Mouse (Mus musculus) effector memory CD4-positive, alpha-beta T cell, adult 7 months (primary cell): ENCODE measurements around the gene Olfr1046. TPM values are rescaled to one million over a fixed set of nuclear protein-coding genes. Genes with fewer than 3 reads are reported as not detected.

Source experiments
- polyA plus RNA-seq: library from polyadenylated mRNA; unstranded; fragments of 100-300 nt; shearing (Covaris generic); gene quantifications from one replicate; pipeline ENCODE4 v1.2.1, GENCODE M21; 2017

Gene Olfr1046
- polyA plus RNA-seq, result not detected

DNA sequence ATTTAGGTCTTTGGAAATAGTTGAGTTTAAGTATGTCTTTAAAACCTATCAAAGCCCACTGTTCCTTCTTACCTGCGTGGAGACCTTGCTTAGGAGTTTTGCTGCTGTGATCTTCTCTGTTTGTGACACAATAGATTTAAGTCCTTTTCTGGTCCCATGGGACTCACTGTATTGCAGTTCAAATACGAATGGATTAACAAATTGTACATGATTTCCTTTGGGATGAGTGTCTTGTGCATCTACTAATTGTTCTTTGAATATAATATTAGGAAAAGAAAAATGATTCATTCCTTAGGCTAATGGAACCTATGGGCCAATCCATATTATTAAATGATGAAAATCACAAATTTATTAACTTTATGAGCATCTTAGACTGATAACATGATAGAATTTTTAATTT is at the start of gene Olfr1046:
TSS of gene Olfr1046 (minus strand) at position 101 of the 400 bp plus-strand sequence.

DNA sequence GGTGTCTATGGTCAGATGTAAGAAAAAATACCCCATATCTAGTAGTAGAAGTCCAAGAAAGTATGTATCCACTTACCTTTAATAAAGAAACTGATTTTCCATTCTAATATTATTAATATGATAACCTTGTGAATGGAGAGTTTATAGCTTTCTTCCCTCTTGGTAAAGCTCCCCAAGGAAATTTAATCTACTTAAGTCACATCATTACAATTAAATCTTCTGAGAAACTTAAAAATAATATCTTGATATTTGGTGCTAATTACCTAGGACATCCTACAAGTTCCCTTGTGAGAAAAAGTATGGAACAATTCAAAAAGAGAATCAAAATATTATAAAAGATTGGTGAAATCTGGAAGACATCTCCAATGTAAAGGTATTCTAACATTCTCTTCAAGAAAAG is 39.1 kb upstream of the Olfr1046 start, which contains the start of gene Olfr1049:
TSS of gene Olfr1049 (minus strand) at position 101 of the 400 bp plus-strand sequence.

DNA sequence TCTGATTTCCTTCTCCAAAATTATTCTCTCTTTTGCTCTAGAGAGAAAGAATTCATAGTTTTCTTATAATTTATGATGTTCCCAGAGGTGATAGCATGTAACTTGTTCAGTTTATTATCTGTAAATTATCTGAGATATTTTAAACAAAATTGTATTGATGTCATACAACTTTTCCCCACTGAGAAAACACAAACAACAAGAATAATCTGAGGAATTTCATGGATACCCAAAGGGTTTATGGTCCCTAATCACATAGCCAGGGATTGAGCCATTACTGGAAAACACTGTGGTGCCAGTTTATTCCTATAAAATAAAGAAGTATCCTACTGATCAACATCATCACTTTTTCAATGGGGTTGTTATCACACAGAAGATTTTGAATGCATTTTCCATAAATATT is 21.1 kb upstream of the Olfr1046 start, which contains the start of gene Olfr1048:
TSS of gene Olfr1048 (minus strand) at position 101 of the 400 bp plus-strand sequence.

DNA sequence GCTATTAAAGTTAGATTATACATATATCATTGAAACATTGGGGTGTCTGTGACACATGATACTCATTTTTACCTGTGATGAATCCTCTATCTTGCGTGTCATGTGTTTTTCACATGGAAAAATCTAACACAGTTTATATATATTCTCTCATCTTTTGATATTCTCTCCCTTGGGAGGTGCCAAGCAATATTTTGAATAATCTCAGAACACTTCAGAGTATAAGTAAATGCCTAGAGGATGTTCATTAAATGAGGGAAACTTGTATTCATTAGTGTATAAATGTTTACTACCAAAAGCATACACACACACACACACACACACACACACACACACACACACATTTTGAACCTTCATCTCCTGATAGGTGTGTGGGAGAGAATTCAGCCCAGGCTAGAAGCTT is 12.2 kb upstream of the Olfr1046 start, which contains the start of gene Olfr1047:
TSS of gene Olfr1047 (minus strand) at position 101 of the 400 bp plus-strand sequence.

DNA sequence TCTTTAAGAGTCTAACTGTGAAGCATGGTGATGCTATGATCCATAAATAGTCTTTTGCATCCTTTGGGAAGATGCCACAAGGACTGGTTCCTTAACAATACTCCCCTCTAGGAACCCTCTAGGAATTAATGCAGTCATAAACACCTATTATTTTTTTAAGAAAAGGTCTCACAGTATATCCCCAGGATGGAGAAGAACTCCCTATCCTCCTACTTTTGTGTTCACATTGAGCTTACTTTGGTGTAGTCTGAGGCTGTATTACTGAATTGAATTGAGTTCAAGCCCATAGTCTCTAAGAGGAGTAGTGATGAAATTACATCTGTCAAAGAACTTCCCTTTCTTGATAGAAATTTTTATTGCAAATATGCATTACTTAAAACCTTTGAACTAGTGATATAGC is 16.2 kb downstream of the Olfr1046 start, which contains the start of gene Olfr1045:
TSS of gene Olfr1045 (minus strand) at position 101 of the 400 bp plus-strand sequence.

DNA sequence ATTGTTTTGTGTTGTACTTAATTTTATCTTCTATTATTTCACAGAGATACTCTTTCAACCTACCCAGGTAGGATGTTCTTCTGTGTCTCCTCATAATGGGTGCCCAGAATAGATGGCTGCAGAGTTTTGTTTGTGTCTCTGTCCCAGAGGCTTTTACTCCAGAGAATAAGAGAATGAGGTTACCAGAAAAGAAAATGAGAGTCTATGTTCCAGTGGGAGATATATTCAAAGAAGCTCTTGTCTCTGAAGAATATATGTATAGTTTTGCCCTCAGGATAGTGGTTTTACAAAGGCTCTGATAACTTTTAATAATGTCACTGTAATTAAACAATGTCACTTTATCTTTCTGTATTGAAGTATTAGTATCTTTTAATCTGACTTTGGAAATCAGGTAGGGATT is 33.5 kb downstream of the Olfr1046 start, which contains the start of gene Olfr52:
TSS of gene Olfr52 (minus strand) at position 101 of the 400 bp plus-strand sequence.

DNA sequence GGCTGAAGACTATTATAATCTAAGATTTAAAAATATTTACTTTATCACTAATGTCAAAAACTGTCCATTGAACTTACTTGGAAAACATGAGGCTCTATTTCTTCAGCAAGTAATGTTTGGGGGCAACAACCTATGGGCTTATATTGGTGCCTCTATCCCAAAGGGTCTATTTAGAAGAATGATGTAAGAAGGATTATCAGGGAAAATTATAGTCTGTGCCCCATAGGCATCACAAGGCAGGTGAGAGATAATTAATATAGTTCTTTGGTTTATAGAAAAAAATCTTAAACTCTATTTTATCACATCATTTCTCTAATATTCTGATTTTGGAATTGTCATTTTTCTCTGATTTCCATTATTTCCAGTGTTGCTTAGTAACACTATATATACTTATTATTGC is 41.4 kb downstream of the Olfr1046 start, which contains the start of gene Olfr1044:
TSS of gene Olfr1044 (minus strand) at position 101 of the 400 bp plus-strand sequence.

GRCm38 (mm10) chr2:86167422-86167821 is 51.7 kb downstream of the Olfr1046 start, which contains the start of gene Olfr1043:
TSS of gene Olfr1043 (minus strand) at chr2:86167522.

Other genes with a start within 250 kb of the Olfr1046 start
- gene Olfr1029, start 245.4 kb downstream of the Olfr1046 start, polyA plus RNA-seq, result not detected
- gene Olfr1030, start 240.0 kb downstream of the Olfr1046 start, polyA plus RNA-seq, result 0.11 TPM
- gene Olfr1031, start 229.0 kb downstream of the Olfr1046 start, polyA plus RNA-seq, result not detected
- gene Olfr1032, start 213.8 kb downstream of the Olfr1046 start, polyA plus RNA-seq, result not detected
- 18.8 TPM for gene Olfr1033, start 198.7 kb downstream of the Olfr1046 start, polyA plus RNA-seq
- gene Olfr1034, start 173.5 kb downstream of the Olfr1046 start, polyA plus RNA-seq, result not detected
- not detected for gene Olfr1036, start 145.3 kb downstream of the Olfr1046 start, polyA plus RNA-seq
- gene Olfr1037, start 131.9 kb downstream of the Olfr1046 start, polyA plus RNA-seq, result not detected
- not detected for gene Olfr1039, start 83.4 kb downstream of the Olfr1046 start, polyA plus RNA-seq
- not detected for gene Olfr1040, start 72.6 kb downstream of the Olfr1046 start, polyA plus RNA-seq
- gene Olfr1042, start 57.5 kb downstream of the Olfr1046 start, polyA plus RNA-seq, result 0.29 TPM
- gene Olfr1043, start 51.8 kb downstream of the Olfr1046 start, polyA plus RNA-seq, result not detected
- gene Olfr1044, start 41.5 kb downstream of the Olfr1046 start, polyA plus RNA-seq, result 0.45 TPM
- gene Olfr52, start 33.6 kb downstream of the Olfr1046 start, polyA plus RNA-seq, result 0.38 TPM
- not detected for gene Olfr1045, start 16.3 kb downstream of the Olfr1046 start, polyA plus RNA-seq
- not detected for gene Olfr1047, start 12.1 kb upstream of the Olfr1046 start, polyA plus RNA-seq
- not detected for gene Olfr1048, start 21.0 kb upstream of the Olfr1046 start, polyA plus RNA-seq
- gene Olfr1049, start 39.0 kb upstream of the Olfr1046 start, polyA plus RNA-seq, result not detected
- gene Olfr1051, start 59.8 kb upstream of the Olfr1046 start, polyA plus RNA-seq, result not detected
- not detected for gene Olfr1052, start 73.1 kb upstream of the Olfr1046 start, polyA plus RNA-seq
- not detected for gene Olfr1053, start 96.0 kb upstream of the Olfr1046 start, polyA plus RNA-seq
- gene Olfr1054, start 116.1 kb upstream of the Olfr1046 start, polyA plus RNA-seq, result not detected
- gene Olfr1055, start 131.0 kb upstream of the Olfr1046 start, polyA plus RNA-seq, result not detected
- not detected for gene Olfr1056, start 143.2 kb upstream of the Olfr1046 start, polyA plus RNA-seq
- gene Olfr1057, start 159.1 kb upstream of the Olfr1046 start, polyA plus RNA-seq, result not detected
- not detected for gene Olfr1058, start 169.2 kb upstream of the Olfr1046 start, polyA plus RNA-seq
- not detected for gene Olfr1061, start 194.7 kb upstream of the Olfr1046 start, polyA plus RNA-seq
- gene Olfr1062, start 207.4 kb upstream of the Olfr1046 start, polyA plus RNA-seq, result not detected
- gene Olfr1065, start 231.3 kb upstream of the Olfr1046 start, polyA plus RNA-seq, result not detected
- not detected for gene Olfr1066, start 237.0 kb upstream of the Olfr1046 start, polyA plus RNA-seq